Mouse (Mus musculus) limb, embryonic 15.5 days (tissue): ENCODE data around the gene Dolpp1. TPM values are rescaled to one million over a fixed set of nuclear protein-coding genes. Genes with fewer than 3 reads are reported as not detected.

Experiments
- ATAC-seq: fragments of 200-750 bp; cut with Nextera tagmentation; 2 replicates; pipeline ENCODE4 v1.8.0; 2017; ENCODE audit warnings: low read depth, moderate TSS enrichment; ENCODE audit not compliant: insufficient number of reproducible peaks, low FRiP score, low TSS enrichment
- H3K27ac ChIP-seq: fragments of 300-500 bp; sonication (generic); 2 replicates; pipeline ENCODE4 v1.5.1; 2015; ENCODE audit warnings: moderate library complexity, mild to moderate bottlenecking, inconsistent platforms
- H3K27me3 ChIP-seq: fragments of 300-500 bp; sonication (generic); 2 replicates; pipeline ENCODE4 v1.6.1; 2015; ENCODE audit warnings: inconsistent platforms
- H3K36me3 ChIP-seq: fragments of 300-500 bp; sonication (generic); 2 replicates; pipeline ENCODE4 v1.6.1; 2015; ENCODE audit warnings: inconsistent platforms
- H3K4me1 ChIP-seq: fragments of 300-500 bp; sonication (generic); 2 replicates; pipeline ENCODE4 v1.6.1; 2015; ENCODE audit warnings: inconsistent platforms
- H3K4me2 ChIP-seq: fragments of 300-500 bp; sonication (generic); 2 replicates; pipeline ENCODE4 v1.6.1; 2015; ENCODE audit warnings: mild to moderate bottlenecking, inconsistent platforms
- H3K4me3 ChIP-seq: fragments of 300-500 bp; sonication (generic); 2 replicates; pipeline ENCODE4 v1.5.1; 2015; ENCODE audit warnings: mild to moderate bottlenecking, inconsistent platforms
- H3K9ac ChIP-seq: fragments of 300-500 bp; sonication (generic); 2 replicates; pipeline ENCODE4 v1.6.1; 2015; ENCODE audit warnings: inconsistent platforms
- H3K9me3 ChIP-seq: fragments of 300-500 bp; sonication (generic); 2 replicates; pipeline ENCODE4 v1.6.1; 2016; ENCODE audit warnings: inconsistent platforms
- WGBS: fragments of 180-500 bp; shearing (Covaris S2); methylation state at CpG from one replicate; pipeline ENCODE4 v1.1.7; 2015; 5-methylcytosine and 5-hydroxymethylcytosine counted together
- polyA plus RNA-seq: library from polyadenylated mRNA; unstranded; fragments of >200 nt; fragmentation: Nextera tagmentation; extraction: Ambion mirVana; gene quantifications from 2 replicates; pipeline ENCODE4 v1.2.1, GENCODE M21; 2015

The Dolpp1 gene
- polyA plus RNA-seq, 1 experiment from 2014 or later: 35.8 TPM

GRCm38 (mm10) chr2:30439631-30440030 is 47.6 kb downstream of the Dolpp1 start:
- Histone ChIP-seq H3K4me2 (no peak overlapping the region), H3K27me3 (no peaks in the 10 kb centered on the region), H3K4me3 (no peak overlapping the region), H3K36me3 (peaks cover 54% of the 10 kb centered on the region), H3K9me3 (no peaks in the 10 kb centered on the region), H3K27ac (peak overlapping the region; percentile 97), H3K4me1 (peaks cover 53% of the 10 kb centered on the region), H3K9ac (no peak overlapping the region; the same call in 1 of the 2 replicates)
- WGBS: 93% methylated on average over 6 of the region's 6 CpGs
- no peak for ATAC-seq

GRCm38 (mm10) chr2:30440211-30440700 is 48.2 kb downstream of the Dolpp1 start:
- peaks cover 59% of the 10 kb centered on the region for H3K4me1 ChIP-seq
- no peak overlapping the region for H3K4me3 ChIP-seq
- no peak for ATAC-seq
- peak overlapping the region; percentile 17; the same call in 1 of the 2 replicates for H3K4me2 ChIP-seq
- WGBS: 26% methylated on average over 3 of the region's 3 CpGs
- H3K27me3 ChIP-seq: no peaks in the 10 kb centered on the region
- H3K27ac ChIP-seq: peak overlapping the region; percentile 97
- H3K9me3 ChIP-seq: no peaks in the 10 kb centered on the region
- H3K36me3 ChIP-seq: peaks cover 52% of the 10 kb centered on the region
- H3K9ac ChIP-seq: no peak overlapping the region

DNA sequence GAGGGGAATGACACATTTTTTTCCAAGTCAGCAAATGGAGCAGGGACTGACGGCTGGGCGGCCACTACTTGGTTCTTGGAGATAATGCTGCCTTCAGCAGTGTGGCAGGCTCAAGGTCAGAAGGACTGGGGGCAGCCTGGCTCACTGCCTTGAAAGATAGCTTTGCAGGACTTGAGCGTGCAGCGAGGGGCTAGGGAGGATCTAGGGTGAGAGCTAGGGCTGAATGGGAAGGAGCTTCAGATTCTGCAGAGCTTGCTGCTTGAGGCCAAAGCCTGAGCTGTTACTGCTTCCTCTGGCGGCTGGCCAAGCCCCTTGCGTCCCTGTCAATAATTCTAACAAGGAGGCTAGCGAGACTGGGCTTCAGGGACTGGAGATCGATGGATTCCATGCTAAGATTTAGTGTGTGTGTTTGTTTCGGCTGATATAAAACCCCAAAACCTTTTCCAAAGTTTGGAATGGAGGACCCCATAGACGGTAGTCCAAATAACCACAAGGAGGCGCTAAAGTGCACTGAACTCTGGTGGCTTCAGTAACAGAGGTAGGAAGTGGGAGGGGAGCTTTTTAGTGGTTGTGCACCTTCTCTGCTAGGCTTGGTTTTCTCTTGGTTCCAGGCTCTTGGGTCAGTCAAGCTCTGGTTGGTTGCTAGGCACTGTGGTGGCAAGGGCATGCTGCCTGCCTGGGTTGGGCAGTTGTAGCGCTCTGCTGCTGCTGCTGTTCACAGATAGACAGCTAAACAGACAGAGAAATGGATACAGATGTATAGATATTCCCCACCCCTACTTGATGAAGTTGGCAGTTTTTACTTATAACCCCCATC is 48.9 kb downstream of the Dolpp1 start:
- peak overlapping the region; percentile 16 for H3K4me3 ChIP-seq
- no peaks in the 10 kb centered on the region for H3K9me3 ChIP-seq
- peaks cover 56% of the 10 kb centered on the region for H3K36me3 ChIP-seq
- H3K4me1 ChIP-seq: peaks cover 66% of the 10 kb centered on the region
- H3K4me2 ChIP-seq: peak overlapping the region; percentile 48
- WGBS: 8% methylated on average over 12 of the region's 12 CpGs
- no peaks in the 10 kb centered on the region for H3K27me3 ChIP-seq
- no peak overlapping the region for H3K9ac ChIP-seq
- H3K27ac ChIP-seq: peak overlapping the region; percentile 97
- peak; percentile 12; the same call in 1 of the 2 replicates for ATAC-seq

GRCm38 (mm10) chr2:30441518-30442497 is 49.8 kb downstream of the Dolpp1 start:
- H3K36me3 ChIP-seq: peaks cover 64% of the 10 kb centered on the region
- peak; percentile 79 for ATAC-seq
- H3K27me3 ChIP-seq: no peaks in the 10 kb centered on the region
- peak overlapping the region; percentile 97 for H3K27ac ChIP-seq
- H3K9me3 ChIP-seq: no peaks in the 10 kb centered on the region
- H3K9ac ChIP-seq: peak overlapping the region; percentile 18; the same call in 1 of the 2 replicates
- H3K4me2 ChIP-seq: peak overlapping the region; percentile 48
- 2% methylated on average over 15 of the region's 15 CpGs for WGBS
- peaks cover 71% of the 10 kb centered on the region for H3K4me1 ChIP-seq
- H3K4me3 ChIP-seq: peak overlapping the region; percentile 16

DNA sequence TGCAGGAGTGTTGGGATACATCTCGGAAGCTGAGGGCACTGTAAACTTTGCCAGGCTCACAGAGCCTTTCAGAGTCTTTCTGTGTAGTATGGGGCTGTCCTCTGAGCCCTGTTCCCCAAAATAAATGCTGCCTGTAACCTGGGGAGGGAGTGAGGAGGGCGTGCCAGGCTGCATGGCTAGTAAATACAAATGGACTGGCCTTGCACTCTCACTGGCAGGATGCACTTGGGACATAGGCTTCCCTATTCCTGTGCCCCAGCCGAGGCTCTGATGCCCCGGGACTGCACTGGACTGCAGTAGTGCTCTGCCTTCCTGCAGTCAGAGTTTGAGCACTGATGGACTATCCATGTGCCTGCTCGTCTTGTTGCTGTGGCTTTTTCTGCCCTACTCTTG is 50.4 kb downstream of the Dolpp1 start:
- Histone ChIP-seq H3K9me3 (no peaks in the 10 kb centered on the region), H3K27me3 (no peaks in the 10 kb centered on the region), H3K4me1 (peaks cover 71% of the 10 kb centered on the region), H3K27ac (peak overlapping the region; percentile 97), H3K4me3 (peak overlapping the region; percentile 16), H3K36me3 (peaks cover 64% of the 10 kb centered on the region), H3K4me2 (peak overlapping the region; percentile 48), H3K9ac (peak overlapping the region; percentile 23; the same call in 1 of the 2 replicates)
- WGBS: 29% methylated on average over 5 of the region's 5 CpGs
- no peak for ATAC-seq

- WGBS: 66% methylated on average over 4 of the region's 4 CpGs
- Histone ChIP-seq H3K27ac (peak overlapping the region; percentile 97), H3K4me3 (no peak overlapping the region), H3K9me3 (no peaks in the 10 kb centered on the region), H3K27me3 (no peaks in the 10 kb centered on the region), H3K4me2 (0 out of 2 replicates have a peak overlapping the region, but pooled peaks have one; percentile 48), H3K4me1 (peaks cover 71% of the 10 kb centered on the region), H3K9ac (peak overlapping the region; percentile 23; the same call in 1 of the 2 replicates), H3K36me3 (peaks cover 60% of the 10 kb centered on the region)
- ATAC-seq: no peak
Measured at GRCm38 (mm10) chr2:30443281-30443680, 51.2 kb downstream of the Dolpp1 start.

- Histone ChIP-seq H3K9me3 (no peaks in the 10 kb centered on the region), H3K27me3 (no peaks in the 10 kb centered on the region), H3K27ac (peak overlapping the region; percentile 97), H3K4me1 (peaks cover 71% of the 10 kb centered on the region), H3K4me3 (no peak overlapping the region), H3K36me3 (peaks cover 58% of the 10 kb centered on the region), H3K9ac (no peak overlapping the region), H3K4me2 (no peak overlapping the region)
- no peak for ATAC-seq
- 69% methylated on average over 5 of the region's 5 CpGs for WGBS
Measured at GRCm38 (mm10) chr2:30444006-30444405, 52.0 kb downstream of the Dolpp1 start.

DNA sequence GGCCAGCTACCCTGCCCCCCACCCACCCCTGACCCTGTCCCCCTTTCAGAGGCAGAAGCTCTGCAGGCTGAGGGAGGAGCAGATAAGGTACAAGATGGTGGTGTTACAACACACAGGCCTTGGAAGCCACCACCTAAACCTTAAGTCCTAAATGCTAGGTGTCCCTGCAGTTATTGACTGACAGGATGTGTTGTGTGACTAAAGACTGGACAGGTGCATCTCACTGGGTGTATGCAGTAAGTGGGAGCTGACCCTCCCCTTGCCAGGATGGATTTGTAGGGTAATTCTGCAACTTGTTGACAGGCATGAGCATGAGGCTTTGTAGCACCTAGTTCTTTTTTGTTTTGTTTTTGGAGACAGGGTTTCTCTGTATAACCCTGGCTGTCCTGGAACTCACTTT is 52.4 kb downstream of the Dolpp1 start:
- no peak for ATAC-seq
- Histone ChIP-seq H3K4me2 (no peak overlapping the region), H3K27ac (peak overlapping the region; percentile 97), H3K36me3 (peaks cover 58% of the 10 kb centered on the region), H3K9ac (no peak overlapping the region), H3K9me3 (no peaks in the 10 kb centered on the region), H3K4me3 (no peak overlapping the region), H3K27me3 (no peaks in the 10 kb centered on the region), H3K4me1 (peaks cover 68% of the 10 kb centered on the region)

DNA sequence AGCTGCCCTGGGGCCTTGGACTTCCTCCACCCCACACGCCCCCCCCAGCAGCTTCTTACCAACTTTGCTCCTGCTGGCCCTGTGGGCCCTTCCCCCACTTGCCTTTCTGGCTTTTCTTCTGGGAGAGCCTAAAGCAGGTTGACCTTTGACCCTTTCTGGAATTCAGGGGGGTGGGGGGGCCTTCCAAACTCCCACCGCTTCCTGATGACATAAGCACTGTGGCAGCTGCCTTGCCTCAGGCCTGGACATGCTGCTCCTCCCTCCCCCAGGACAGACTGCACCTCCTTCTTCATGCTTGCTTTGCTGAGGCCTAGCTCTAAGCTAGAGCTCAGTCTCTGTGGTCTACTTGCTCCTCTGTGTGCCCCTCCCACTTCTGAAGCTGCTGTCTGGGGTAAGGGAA is 53.3 kb downstream of the Dolpp1 start:
- 37% methylated on average over 2 of the region's 2 CpGs for WGBS
- ATAC-seq: no peak

DNA sequence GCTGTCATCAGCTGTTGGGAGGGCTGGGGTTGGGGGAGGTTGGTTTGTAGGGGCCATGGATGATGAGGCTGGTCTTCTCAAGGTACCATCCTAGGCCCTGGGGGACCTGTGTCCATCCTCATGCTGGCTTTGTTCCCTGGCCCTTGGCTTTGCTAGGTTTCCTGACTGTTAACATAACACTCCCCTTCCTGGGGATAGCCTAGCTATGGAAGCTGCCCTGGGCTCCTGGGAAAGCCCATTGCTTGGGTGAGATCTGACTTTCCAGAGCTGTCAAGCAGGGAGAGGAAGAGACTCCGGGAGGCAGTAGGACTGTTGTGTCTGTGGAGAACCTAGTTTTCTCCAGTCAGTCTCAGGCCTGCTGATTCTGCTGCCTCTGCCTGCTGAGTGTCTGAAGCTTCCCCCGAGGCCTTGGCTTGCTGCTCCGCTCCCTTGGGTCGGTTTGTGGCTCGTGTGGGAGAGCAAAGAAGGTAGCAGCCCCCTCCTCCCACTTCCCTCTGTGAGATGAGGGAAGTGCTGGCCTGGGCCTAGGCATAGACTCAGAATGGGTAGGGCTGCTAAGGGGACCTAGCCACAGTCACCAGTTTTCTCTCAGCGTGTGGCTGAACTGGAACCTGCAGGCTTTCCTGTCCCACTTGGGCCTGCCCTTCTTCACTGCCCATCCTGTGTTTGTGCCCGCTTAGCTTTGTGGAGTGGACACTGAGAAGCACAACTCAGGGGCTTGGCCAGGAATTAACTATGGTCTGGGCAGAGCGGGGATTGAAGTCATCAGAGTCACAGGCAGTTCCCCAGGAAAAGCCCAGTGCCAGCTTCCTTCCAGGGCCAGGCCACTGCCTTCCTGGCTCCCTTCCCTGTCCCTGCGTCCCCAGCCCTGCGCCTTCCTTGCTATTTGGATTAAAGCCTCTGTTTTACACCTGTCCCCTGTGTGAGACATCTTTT is 55.1 kb downstream of the Dolpp1 start:
- 83% methylated on average over 10 of the region's 10 CpGs for WGBS
- peaks cover 73% of the 10 kb centered on the region for H3K36me3 ChIP-seq
- ATAC-seq: no peak
- no peaks in the 10 kb centered on the region for H3K27me3 ChIP-seq
- H3K4me3 ChIP-seq: no peak overlapping the region
- peaks cover 42% of the 10 kb centered on the region for H3K4me1 ChIP-seq
- H3K4me2 ChIP-seq: no peak overlapping the region
- no peaks in the 10 kb centered on the region for H3K9me3 ChIP-seq
- H3K27ac ChIP-seq: 0 out of 2 replicates have a peak overlapping the region, but pooled peaks have one; percentile 4
- H3K9ac ChIP-seq: no peak overlapping the region

More for the DNA sequence above, 53.3 kb downstream of the Dolpp1 start:
- Histone ChIP-seq H3K9ac (no peak overlapping the region), H3K4me1 (peaks cover 60% of the 10 kb centered on the region), H3K27ac (peak overlapping the region; percentile 73), H3K27me3 (no peaks in the 10 kb centered on the region), H3K9me3 (no peaks in the 10 kb centered on the region), H3K36me3 (peaks cover 61% of the 10 kb centered on the region), H3K4me3 (no peak overlapping the region), H3K4me2 (no peak overlapping the region)

- Histone ChIP-seq H3K9me3 (no peaks in the 10 kb centered on the region), H3K4me2 (no peak overlapping the region), H3K4me1 (peaks cover 30% of the 10 kb centered on the region), H3K27ac (no peak overlapping the region; the same call in 1 of the 2 replicates), H3K27me3 (no peaks in the 10 kb centered on the region), H3K36me3 (peaks cover 72% of the 10 kb centered on the region), H3K4me3 (no peak overlapping the region), H3K9ac (no peak overlapping the region)
- no peak for ATAC-seq
- 82% methylated on average over 7 of the region's 7 CpGs for WGBS
Measured at GRCm38 (mm10) chr2:30448371-30448770, 56.3 kb downstream of the Dolpp1 start.
